Mouse (Mus musculus): ENCODE results near the gene Tex29.

DNA sequence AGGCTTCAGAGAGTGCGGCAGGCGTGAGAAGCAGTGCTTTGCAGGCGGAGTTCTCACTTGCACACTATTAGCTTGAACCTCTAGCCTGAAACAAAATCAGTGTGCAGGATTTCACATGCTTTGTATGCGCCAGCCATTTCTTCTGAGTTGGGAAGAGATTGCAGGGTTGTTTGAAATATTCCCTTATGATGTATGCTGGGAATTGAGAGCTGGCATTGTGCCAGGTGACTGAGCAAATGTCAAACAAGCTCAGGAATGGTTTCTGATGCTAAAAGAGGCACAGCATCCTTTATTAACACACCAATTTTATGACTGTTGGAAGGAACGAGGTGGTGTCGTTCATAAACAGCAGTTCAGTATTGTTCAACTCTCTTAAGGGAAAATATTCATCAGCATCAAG, 34.0 kb upstream of the Tex29 start:
- TF ChIP-seq CTCF (IDR thresholded peaks at IDR 0.05) (no peak), POLR2A (IDR thresholded peaks at IDR 0.05; ENCODE audit: insufficient read depth, low read depth, low read length) (no peak), EP300 (IDR thresholded peaks at IDR 0.05; ENCODE audit: insufficient read depth, low read depth, low read length) (no peak)

Measured in heart, adult 2 months (tissue).